Mouse (Mus musculus) hindbrain, embryonic 14.5 days (tissue): Measurements from ENCODE around the gene Hist1h2ac. TPM values are rescaled to one million over a fixed set of nuclear protein-coding genes. Genes with fewer than 3 reads are reported as not detected.
"Not testable (repeated sequence)": the region's sequence is repeated elsewhere in the genome, so short reads cannot be mapped to it uniquely, and the experiment has no call there.

ENCODE experiments used
- ATAC-seq: fragments of 200-750 bp; cut with Nextera tagmentation; 2 replicates; pipeline ENCODE4 v1.8.0; 2017; ENCODE audit warnings: moderate number of reproducible peaks, mild to moderate bottlenecking, moderate TSS enrichment, moderate library complexity; ENCODE audit not compliant: low FRiP score
- DNase-seq: peaks from one replicate; pipeline ENCODE4 v3.0.0-alpha.2; 2015; ENCODE audit warnings: low spot score
- H3K27ac ChIP-seq: fragments of 300-500 bp; sonication (generic); 2 replicates; pipeline ENCODE4 v1.5.1; 2014; ENCODE audit warnings: mild to moderate bottlenecking, moderate library complexity
- H3K27me3 ChIP-seq: fragments of 300-500 bp; sonication (generic); 2 replicates; pipeline ENCODE4 v1.6.1; 2014; ENCODE audit warnings: mild to moderate bottlenecking, low read length, mixed read lengths; ENCODE audit not compliant: control insufficient read depth, insufficient read depth
- H3K36me3 ChIP-seq: fragments of 300-500 bp; sonication (generic); replicated peaks from 2 replicates; pipeline ENCODE4 v1.6.1; 2014; ENCODE audit not compliant: control insufficient read depth, insufficient read depth
- H3K4me1 ChIP-seq: fragments of 300-500 bp; sonication (generic); replicated peaks from 2 replicates; pipeline ENCODE4 v1.6.1; 2014; ENCODE audit warnings: antibody characterized with exemption, low read length, mixed read lengths; ENCODE audit not compliant: control insufficient read depth, insufficient read depth
- H3K4me2 ChIP-seq: fragments of 300-500 bp; sonication (generic); replicated peaks from 2 replicates; pipeline ENCODE4 v1.6.1; 2014; ENCODE audit warnings: mild to moderate bottlenecking, moderate library complexity
- H3K4me3 ChIP-seq: fragments of 300-500 bp; sonication (generic); replicated peaks from 2 replicates; pipeline ENCODE4 v1.5.1; 2014; ENCODE audit warnings: mild to moderate bottlenecking, low read length
- H3K9ac ChIP-seq: fragments of 300-500 bp; sonication (generic); 2 replicates; pipeline ENCODE4 v1.6.1; 2014
- H3K9me3 ChIP-seq: fragments of 300-500 bp; sonication (generic); 2 replicates; pipeline ENCODE4 v1.6.1; 2016; ENCODE audit warnings: low read length; ENCODE audit not compliant: control insufficient read depth
- WGBS: fragments of 180-500 bp; shearing (Covaris S2); extraction: QIAGEN DNeasy Blood & Tissue Kit; methylation state at CpG from one replicate; pipeline ENCODE4 v1.1.7; 2014; 5-methylcytosine and 5-hydroxymethylcytosine counted together
- polyA plus RNA-seq: library from polyadenylated mRNA; unstranded; fragments of >200 nt; fragmentation: Nextera tagmentation; extraction: Ambion mirVana; gene quantifications from 2 replicates; pipeline ENCODE4 v1.2.1, GENCODE M21; 2014

Hist1h2ac gene
- polyA plus RNA-seq, 1 experiment from 2014 or later, result 0.27 TPM

DNA sequence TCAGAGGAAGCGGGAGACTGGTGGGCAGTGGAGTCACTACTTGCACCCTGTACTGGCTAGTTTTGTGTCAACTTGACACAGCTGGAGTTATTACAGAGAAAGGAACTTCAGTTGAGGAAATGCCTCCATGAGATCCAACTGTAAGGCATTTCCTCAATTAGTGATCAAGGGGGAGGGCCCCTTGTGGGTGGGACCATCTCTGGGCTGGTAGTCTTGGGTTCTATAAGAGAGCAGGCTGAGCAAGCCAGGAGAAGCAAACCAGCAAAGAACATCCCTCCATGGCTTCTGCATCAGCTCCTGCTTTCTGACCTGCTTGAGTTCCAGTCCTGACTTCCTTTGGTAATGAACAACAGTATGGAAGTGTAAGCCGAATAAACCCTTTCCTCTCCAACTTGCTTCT is 19.1 kb upstream of the Hist1h2ac start:
- not testable (repeated sequence) for H3K4me3 ChIP-seq, H3K4me1 ChIP-seq, ATAC-seq, DNase-seq, H3K36me3 ChIP-seq, H3K27me3 ChIP-seq, H3K9ac ChIP-seq, H3K27ac ChIP-seq, H3K4me2 ChIP-seq, H3K9me3 ChIP-seq
- whole genome bisulfite sequencing, result 84% methylated on average over 2 of the region's 2 CpGs

GRCm38 (mm10) chr13:23702220-23702619 is 18.5 kb upstream of the Hist1h2ac start:
- Histone ChIP-seq H3K9ac (no peak overlapping the region), H3K36me3 (no peaks in the 10 kb centered on the region), H3K27me3 (no peaks in the 10 kb centered on the region), H3K27ac (no peak overlapping the region), H3K4me2 (no peak overlapping the region), H3K4me1 (no peaks in the 10 kb centered on the region; the same call in 1 of the 2 replicates), H3K9me3 (no peaks in the 10 kb centered on the region), H3K4me3 (no peak overlapping the region)
- ATAC-seq, result no peak
- WGBS, result 83% methylated on average over 4 of the region's 4 CpGs
- DNase-seq, result no peak

- H3K36me3 ChIP-seq, result no peaks in the 10 kb centered on the region
- no peak overlapping the region for H3K4me3 ChIP-seq
- H3K9ac ChIP-seq, result no peak overlapping the region
- no peak overlapping the region for H3K4me2 ChIP-seq
- ATAC-seq, result peak; percentile 42; the same call in 1 of the 2 replicates
- no peaks in the 10 kb centered on the region for H3K9me3 ChIP-seq
- DNase-seq, result peak; percentile 76
- WGBS, result 33% methylated on average over 8 of the region's 8 CpGs
- H3K27me3 ChIP-seq, result no peaks in the 10 kb centered on the region
- H3K27ac ChIP-seq, result no peak overlapping the region
- no peaks in the 10 kb centered on the region; the same call in 1 of the 2 replicates for H3K4me1 ChIP-seq
These were observed 17.2 kb upstream of the Hist1h2ac start for GRCm38 (mm10) chr13:23700786-23701520.

DNA sequence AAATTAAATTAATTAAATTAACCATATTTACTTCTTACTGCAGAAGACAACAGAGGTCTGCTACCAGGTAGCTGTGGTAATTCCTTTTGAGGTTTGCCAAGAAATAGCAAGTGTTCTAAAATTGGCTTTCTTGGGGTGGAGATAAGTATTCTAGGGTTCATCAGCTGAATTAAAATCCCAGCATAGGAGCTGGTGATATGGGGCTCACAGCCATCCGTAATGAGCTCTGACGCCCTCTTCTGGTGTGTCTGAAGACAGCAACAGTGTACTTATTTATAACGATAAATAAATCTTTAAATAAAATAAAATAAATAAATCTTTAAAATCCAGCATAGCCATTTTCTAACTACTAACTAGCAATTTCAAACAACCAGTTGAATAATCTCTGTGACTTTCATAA is 16.0 kb upstream of the Hist1h2ac start:
- Histone ChIP-seq H3K4me2 (no peak overlapping the region), H3K27ac (no peak overlapping the region), H3K9ac (no peak overlapping the region), H3K27me3 (no peaks in the 10 kb centered on the region), H3K36me3 (no peaks in the 10 kb centered on the region), H3K4me1 (no peaks in the 10 kb centered on the region; the same call in 1 of the 2 replicates), H3K4me3 (no peak overlapping the region), H3K9me3 (no peaks in the 10 kb centered on the region)
- DNase-seq, result no peak
- WGBS, result 63% methylated on average over 3 of the region's 3 CpGs
- ATAC-seq, result no peak

DNA sequence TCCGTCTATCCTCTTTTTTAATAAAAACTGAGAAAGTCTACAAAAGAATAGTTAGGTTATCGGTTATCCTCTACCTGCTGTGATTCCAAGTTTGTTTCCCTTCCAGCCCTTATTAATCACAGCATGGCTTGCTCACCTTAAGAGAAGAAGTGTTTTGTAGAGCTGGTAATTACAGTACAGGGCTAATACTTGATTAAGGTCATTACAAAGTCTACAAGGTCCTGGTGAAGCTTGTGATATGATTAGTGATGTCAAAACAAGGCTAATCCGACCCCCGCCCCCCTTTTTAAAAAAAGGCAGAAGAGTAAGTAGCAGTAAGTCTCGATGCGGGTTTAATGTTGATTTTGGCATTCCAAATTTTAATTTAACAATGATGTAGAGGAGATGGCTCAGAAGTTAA is 15.2 kb upstream of the Hist1h2ac start:
- Histone ChIP-seq H3K4me3 (no peak overlapping the region), H3K27me3 (no peaks in the 10 kb centered on the region), H3K4me1 (no peaks in the 10 kb centered on the region; the same call in 1 of the 2 replicates), H3K4me2 (peak overlapping the region; percentile 72), H3K9ac (no peak overlapping the region; the same call in none of the 2 replicates), H3K9me3 (no peaks in the 10 kb centered on the region), H3K36me3 (no peaks in the 10 kb centered on the region), H3K27ac (peak overlapping the region; percentile 90)
- 73% methylated on average over 6 of the region's 6 CpGs for WGBS
- no peak for ATAC-seq
- no peak for DNase-seq

DNA sequence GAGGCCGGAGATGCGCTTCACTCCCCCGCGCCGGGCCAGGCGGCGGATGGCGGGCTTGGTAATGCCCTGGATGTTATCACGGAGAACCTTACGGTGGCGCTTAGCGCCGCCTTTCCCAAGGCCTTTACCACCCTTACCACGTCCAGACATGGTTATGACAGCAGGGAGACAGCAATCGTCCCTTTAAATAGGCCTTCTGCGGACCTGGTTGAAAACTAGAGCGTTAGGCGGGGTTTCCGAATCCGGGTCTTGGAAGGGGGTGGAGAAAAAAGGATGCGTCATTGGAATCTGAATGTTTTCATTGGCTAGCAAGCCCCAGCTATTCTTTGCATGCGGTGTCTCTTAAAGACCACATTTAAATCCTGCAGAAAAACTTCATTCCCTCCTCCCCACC is 14.5 kb upstream of the Hist1h2ac start, which contains the start of gene Hist1h4c:
Gene Hist1h4c (minus strand): TSS at position 155 of the 394 bp plus-strand sequence.
- Histone ChIP-seq H3K9ac (peak within 1 kb of the TSS; percentile 62), H3K4me3 (peak within 1 kb of the TSS; percentile 44), H3K27me3 (no peaks in the 10 kb centered on the region), H3K36me3 (no peaks in the 10 kb centered on the region), H3K4me2 (peak within 1 kb of the TSS; percentile 72), H3K9me3 (no peaks in the 10 kb centered on the region), H3K4me1 (no peaks in the 10 kb centered on the region; the same call in 1 of the 2 replicates), H3K27ac (peak within 1 kb of the TSS; percentile 90)
- DNase-seq (peak; percentile 100), ATAC-seq (peak; percentile 97)
- WGBS, result 0% methylated on average over 22 of the region's 22 CpGs

GRCm38 (mm10) chr13:23697491-23698299 is 13.9 kb upstream of the Hist1h2ac start:
- H3K36me3 ChIP-seq, result no peaks in the 10 kb centered on the region
- WGBS, result under 1% methylated on average over 23 of the region's 32 CpGs
- no peaks in the 10 kb centered on the region; the same call in 1 of the 2 replicates for H3K4me1 ChIP-seq
- ATAC-seq (peak; percentile 46), DNase-seq (peak; percentile 66)
- H3K27me3 ChIP-seq, result no peaks in the 10 kb centered on the region
- H3K9me3 ChIP-seq, result no peaks in the 10 kb centered on the region
- H3K27ac ChIP-seq, result peak overlapping the region; percentile 90
- peak overlapping the region; percentile 44 for H3K4me3 ChIP-seq
- H3K9ac ChIP-seq, result peak overlapping the region; percentile 62
- peak overlapping the region; percentile 72 for H3K4me2 ChIP-seq

DNA sequence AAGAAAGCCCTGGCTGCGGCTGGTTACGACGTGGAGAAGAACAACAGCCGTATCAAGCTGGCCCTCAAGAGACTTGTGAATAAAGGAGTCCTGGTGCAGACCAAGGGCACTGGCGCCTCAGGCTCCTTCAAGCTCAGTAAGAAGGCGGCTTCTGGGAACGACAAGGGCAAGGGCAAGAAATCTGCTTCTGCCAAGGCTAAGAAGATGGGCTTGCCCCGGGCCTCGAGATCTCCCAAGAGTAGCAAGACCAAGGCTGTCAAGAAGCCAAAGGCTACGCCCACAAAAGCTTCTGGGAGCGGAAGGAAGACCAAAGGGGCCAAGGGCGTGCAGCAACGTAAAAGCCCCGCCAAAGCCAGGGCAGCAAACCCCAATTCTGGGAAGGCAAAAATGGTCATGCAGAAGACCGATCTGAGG is 12.3 kb upstream of the Hist1h2ac start:
- no peaks in the 10 kb centered on the region; the same call in 1 of the 2 replicates for H3K4me1 ChIP-seq
- ATAC-seq (no peak), DNase-seq (no peak)
- no peaks in the 10 kb centered on the region for H3K9me3 ChIP-seq
- no peak overlapping the region for H3K9ac ChIP-seq
- 61% methylated on average over 15 of the region's 15 CpGs for WGBS
- H3K27me3 ChIP-seq, result no peaks in the 10 kb centered on the region
- H3K36me3 ChIP-seq, result no peaks in the 10 kb centered on the region
- no peak overlapping the region for H3K4me3 ChIP-seq
- H3K27ac ChIP-seq, result no peak overlapping the region
- H3K4me2 ChIP-seq, result no peak overlapping the region

DNA sequence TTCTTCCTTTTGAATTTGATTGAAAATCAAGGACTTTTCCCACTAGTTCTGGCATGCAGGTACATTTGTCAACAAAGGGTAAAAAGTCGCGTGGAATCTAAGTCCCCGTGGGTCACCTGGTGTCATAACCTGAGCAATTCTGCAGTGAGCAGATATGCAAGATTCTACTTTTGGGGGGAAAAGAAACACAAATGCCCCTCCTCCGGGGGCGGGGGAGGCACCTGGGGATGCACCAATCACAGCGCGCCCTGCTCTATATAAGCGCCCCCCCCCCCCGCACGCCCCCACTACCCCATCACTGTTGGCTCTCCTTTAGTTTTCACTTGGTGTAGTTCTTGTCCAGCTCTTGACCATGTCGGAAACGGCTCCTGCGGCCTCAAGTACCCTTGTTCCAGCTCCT is 11.8 kb upstream of the Hist1h2ac start, which contains the start of gene Hist1h1t:
Gene Hist1h1t (plus strand): TSS at position 301 of the 400 bp plus-strand sequence.
- Histone ChIP-seq H3K9ac (no peak within 1 kb of the TSS), H3K27ac (no peak within 1 kb of the TSS), H3K9me3 (no peaks in the 10 kb centered on the region), H3K36me3 (no peaks in the 10 kb centered on the region), H3K4me2 (no peak within 1 kb of the TSS), H3K4me1 (no peaks in the 10 kb centered on the region; the same call in 1 of the 2 replicates), H3K27me3 (no peaks in the 10 kb centered on the region), H3K4me3 (no peak within 1 kb of the TSS)
- 55% methylated on average over 13 of the region's 13 CpGs for WGBS
- DNase-seq (no peak), ATAC-seq (no peak)
